Mouse (Mus musculus) adrenal gland (tissue): ENCODE results near the gene Gjc1.

ENCODE experiments used
- intact Hi-C: fragments of 180-260 bp; cut with DNase I; formaldehyde crosslinking; loops from one replicate; pipeline ENCODE4 v1.15.1; 2025

The Gjc1 gene

DNA sequence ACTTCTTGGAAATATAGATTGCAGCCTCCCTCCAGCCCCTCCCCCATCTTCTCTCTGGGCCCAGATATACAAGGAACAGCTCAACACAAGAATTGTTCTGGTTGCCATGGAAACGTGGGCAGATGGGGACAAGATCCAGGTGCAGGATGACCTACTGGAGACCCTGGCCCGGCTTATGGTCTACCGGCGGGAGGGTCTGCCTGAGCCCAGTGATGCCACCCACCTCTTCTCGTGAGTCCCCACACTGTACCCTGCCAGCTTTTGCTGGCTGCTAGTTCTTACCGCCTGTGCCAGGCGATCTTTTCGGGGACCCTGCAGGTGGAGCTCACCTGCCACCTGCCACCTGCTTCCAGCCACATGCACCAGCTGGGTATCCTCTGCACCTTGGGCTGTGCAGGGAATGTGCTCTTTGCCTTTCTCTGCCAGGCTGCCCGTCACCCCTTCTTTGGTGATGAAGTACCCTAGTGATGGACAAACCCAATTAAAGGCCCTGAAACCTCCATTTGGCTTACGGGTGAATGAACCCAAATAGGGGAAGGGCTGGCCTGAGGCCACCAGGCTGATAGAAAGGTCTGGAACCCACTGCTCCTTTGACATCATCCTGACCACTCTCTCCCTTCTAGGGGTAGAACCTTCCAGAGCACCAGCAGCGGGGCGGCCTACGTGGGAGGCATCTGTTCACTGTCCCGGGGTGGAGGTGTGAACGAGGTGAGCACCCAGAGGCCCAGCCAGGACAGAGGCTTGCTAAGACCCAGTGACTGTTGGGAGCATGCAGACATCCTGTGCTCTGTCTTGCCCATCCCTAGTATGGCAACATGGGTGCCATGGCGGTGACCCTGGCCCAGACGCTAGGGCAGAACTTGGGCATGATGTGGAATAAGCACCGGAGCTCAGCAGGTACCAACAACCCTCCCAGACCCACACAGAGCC is 46.5 kb downstream of the Gjc1 start:
- intact Hi-C loops = loop anchor here (5.0 to 10.0 kb wide), 3 partner anchors 36 to 282 kb away; no protein-coding TSS in a partner anchor

DNA sequence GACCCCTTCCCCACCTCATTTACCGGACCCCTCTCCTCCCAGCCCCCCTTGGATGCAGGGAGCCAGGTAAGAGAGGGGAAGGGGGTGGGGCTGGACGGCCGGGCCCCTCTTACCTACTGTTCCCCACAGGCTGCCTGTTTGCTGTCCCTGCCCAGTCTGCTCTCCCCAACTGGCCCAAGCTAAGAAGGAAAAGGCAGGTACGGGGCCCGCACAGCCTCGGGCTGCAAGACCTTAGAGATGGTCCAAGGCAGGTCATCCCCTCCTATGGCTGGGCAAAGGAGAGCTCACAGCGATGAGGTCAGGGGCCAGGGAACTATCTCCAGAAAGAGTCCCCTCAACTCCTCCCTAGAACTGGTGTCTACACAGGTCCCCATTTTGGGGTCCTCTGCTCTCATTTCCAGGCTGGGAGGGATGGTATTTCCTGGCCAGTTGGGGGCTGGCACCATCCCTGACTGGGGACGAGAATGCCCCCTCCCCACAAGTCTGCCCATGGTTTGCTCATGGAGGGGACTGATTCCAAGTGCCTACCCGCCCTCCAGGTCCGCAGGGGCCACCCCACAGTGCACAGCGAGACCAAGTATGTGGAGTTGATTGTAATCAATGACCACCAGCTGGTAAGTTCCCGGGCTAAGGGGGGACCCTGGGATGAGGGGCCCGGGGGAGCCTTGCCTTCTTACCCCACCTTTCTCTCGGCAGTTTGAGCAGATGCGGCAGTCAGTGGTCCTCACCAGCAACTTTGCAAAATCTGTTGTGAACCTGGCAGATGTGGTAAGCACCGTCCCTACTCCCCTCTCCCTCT is 47.4 kb downstream of the Gjc1 start:
- intact Hi-C loops = loop anchor here (5.0 to 10.0 kb wide), 3 partner anchors 35 to 283 kb away; no protein-coding TSS in a partner anchor

DNA sequence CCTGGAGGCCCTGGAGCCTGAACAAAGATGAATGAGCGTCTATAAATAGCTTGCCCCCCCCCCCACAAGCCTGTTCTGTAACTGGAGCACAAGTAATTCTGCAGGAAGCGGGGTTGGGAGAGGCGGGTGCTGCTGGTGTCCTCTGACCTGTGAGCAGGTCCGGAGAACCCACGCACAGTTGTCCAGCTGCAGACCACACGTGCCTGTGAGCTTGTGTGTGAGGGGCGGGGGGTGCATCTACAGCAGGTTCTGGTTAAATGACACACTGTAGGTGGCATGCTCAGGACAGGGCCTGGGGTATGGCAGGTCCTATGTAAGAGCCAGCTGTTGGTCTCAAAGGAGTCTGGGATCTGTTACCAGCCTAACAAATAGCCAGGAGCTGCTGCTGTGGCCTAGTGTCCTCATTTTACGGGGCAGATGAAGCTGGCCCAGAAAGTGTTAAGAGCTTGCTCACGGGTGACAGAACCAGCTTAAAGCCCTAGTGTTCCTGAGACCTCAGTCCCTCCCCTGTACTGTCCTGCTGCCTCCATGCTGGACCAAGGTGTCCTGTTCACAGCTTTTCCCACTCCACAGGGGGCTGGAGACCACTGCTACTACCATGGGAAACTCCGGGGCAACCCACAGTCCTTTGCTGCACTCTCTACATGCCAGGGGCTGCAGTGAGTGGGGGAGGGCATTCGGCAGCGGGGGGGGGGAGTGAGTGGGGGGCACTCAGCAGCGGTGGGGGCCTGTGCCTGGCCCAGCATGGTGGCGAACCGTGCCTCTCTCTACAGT is 48.7 kb downstream of the Gjc1 start:
- intact Hi-C loops = loop anchor here (5.0 to 10.0 kb wide), 3 partner anchors 34 to 284 kb away; no protein-coding TSS in a partner anchor

DNA sequence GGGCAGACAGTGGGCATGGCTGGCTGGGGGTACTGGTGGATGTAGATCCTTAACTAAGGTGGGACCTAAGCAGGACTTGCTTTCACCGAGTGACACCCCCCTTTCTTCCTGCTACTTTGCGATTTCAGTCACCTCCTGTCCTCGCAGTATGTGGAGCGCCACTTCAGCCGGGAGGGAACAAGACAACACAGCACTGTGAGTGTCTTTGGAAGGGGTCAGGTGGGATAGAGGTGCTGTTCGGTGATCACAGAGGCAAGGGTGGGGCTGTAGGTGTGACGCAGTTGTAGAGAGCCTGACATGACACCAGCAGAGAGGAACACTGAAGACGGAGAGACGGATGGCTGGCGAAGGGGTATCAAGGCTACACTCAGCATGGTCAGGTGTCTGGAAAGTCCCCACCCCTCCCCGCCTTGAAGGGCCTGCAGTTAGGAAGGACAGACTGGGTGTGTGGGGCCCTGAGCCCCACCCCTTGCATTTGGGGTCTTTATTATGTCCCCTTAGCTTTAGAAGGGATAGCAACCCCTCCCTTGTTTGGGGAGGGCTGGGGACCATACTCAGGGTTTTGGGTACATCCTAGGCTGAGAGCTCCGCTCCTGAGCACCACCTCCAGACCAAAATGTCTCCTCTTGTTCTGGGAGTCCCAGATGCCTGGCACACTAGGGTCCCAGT is 49.4 kb downstream of the Gjc1 start:
- intact Hi-C loops = loop anchor here (5.0 to 10.0 kb wide), 3 partner anchors 33 to 285 kb away; no protein-coding TSS in a partner anchor

DNA sequence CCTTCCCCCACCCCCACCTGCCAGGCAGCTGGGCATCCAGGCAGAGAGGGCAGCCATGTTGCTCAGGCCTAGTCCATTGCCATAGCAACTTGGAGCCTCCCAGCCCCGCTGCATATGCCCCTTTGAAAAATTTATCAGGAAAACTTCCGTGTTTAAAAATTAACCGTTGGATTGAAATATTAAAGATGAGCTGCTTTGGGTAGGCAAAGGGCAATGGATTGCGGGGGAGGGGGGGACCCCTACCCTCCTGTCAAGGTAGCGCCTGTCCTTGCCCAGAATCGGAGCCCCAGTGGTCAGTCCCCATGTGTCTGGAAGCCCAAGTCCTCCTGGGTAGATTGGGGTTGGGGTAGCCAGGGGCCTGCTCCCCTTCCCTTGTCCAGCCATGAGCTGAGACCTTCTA is 50.4 kb downstream of the Gjc1 start:
- intact Hi-C loops = no loop called here

DNA sequence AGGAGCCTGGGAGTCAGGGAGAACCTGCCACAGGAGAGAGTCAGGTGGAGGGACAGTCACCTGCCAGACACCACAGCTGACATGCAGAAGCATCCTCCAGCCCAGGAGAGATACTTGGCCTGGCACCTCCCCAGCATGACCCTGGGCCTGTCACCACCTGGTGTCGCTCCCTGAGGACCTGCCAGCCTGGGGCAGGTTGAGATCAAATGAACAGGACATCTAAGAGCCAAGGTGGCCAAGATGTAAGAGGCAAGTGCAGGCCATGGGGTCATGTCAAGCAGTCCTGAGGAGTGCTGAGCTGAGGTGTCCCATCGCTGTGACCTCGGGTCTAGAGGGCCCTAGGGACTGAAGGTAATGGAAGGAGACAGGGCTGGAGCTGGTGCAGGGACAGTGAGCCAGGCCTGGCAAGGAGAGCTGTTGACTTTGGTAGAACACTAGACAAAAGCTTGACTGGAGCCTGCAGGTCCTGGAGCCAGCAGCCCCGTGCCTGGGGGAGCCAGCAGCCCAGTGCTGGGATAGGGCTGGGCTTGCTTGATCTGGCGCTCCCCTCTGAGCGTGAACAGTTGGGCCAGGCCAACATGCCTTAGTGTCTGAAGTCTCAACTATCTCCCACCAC is 52.3 kb downstream of the Gjc1 start:
- intact Hi-C loops = no loop called here

DNA sequence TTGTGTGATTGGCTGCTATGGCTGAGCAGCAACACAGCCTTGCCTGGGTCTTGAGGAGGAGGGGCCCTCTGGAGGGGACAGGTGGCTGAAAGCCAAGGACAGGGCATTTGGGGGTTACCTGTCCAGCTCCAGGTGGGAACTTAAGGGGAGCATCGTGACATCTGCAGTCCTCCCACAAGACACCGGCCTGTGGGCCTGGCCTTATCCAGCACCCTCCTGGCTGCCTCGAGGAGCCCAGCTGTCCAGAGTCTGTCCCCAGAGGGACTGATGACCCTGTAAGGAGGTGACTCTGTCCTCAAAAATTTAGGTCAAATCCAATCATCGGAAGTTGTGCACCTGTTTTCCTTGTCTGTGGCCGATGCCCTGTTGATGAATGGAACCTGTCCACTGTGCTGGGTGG is 54.1 kb downstream of the Gjc1 start:
- intact Hi-C loops = no loop called here

DNA sequence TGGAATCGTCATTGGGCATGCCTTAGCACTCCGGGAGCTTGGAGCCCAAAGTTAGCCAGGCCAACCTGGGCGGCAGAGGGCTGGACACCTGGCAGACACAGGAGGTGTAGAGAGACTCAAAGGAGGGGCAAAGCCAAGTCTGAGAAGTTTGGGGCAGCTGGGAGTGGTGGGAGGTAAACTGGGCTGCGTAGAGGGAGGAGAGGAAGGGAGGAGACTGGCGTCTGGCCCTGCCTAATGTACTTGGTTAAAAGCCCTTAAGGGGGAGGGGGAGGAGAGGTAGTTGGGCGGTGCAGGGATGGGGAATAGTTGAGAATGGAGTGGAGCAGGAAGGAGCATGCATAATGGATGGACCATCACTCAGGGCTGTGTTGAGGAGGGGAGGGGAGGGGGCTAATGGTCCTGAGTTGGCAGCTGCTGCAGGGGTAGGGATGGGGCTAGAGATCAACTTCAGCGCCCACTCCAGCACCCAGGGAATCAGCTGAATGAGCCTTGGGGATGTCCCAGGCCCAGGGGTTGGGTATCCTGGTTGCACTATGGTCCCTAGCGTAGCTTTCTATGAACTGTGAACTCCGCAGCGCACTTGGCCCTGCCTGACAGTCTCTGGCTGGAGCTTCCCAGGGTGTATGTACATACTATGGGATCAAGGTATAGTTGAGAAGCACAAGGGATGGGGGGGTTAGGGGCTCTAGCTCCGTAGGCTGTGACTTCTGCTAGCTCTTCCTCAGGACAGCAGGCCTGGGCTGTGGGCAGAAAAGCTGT is 56.3 kb downstream of the Gjc1 start:
- intact Hi-C loops = no loop called here

DNA sequence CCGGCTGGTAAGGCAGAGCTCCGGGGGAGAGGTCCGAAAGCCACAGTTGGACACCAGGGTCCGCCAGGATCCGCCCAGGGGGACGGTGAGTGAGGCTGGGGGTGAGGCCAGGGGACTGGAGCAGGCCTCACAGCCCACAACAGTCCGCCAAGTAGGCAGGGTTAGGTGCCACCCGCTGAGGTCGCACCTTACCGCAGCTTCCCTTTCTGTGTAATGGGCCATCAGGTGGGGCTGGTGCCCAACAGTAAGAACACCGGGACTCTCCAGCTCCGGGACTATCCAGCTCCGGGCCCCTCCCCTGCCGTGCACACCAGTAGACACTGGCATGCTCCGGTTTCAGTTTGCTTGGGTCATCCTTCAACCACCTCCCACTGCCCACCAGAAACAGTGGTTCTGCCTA is 57.3 kb downstream of the Gjc1 start:
- intact Hi-C loops = no loop called here

DNA sequence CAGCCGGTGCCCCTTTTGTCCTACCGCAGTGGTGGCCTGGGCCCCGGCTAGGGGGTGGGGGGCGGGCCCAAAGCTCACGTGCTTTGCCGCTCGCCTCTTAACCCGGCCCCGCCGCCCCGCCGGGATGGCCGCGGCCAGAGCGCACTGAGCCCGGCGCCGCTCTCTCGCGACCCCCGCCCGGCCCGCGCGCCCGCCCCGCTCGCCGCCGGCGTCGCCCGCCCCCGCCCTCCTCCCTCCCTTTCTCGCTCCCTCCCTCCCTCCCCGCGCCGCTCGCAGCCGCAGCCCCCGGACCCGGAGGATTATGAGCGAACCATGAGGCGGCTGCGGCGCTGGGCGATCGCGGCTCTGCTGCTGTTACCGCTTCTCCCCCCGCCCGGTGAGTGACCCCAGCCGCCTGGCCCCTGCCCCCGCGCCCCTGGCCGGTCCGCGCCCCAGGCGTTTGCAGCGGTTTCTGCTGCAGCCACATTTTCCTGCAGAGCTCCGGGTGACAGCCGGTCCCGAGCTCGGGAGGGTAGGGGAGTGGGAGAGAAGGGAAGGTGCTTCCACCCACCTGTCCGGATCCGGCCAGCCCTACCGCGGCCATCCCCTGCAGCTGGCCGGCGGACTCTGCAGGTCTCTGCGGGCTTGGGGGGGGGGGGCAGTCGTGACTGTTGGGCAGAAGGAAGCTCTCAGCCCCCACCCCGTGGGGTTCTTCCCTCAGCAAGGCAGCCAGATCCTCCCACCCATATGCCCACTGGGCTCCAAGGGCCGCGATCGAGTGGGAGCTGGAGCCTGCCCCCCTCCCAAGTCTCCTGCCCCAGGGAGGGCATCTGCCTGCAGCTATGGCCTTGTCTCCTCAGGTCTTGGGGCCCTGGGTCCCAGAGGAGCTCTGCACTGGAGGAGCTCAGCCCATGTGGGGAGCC is 57.9 kb downstream of the Gjc1 start, which contains the start of gene Adam11:
Gene Adam11 (plus strand): TSS at position 131 of the 902 bp plus-strand sequence.
- intact Hi-C loops = no loop called here

DNA sequence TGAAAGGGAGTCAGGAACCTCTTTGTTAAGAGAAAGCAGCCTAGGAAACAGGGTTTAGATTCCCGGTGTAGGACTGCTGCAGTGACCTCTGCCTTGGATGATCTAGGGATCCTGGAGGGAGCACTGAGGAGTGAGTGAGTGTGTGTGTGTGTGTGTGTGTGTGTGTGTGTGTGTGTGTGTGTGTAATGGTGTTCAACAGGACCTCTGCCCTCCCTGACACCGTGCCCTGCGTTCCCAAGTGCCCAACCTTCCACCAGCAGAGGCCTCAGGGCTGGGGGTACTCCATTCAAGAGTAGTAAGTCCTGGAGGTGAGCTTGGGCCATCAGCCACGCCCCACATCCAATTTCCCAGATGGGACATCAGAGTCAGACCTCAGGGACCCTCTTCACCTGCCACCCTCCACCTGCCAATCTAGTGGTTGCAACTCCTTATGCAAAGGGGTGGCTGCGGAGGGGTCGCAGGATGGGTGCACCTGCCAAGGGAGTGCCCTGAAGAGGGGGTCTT is 58.6 kb downstream of the Gjc1 start:
- intact Hi-C loops = no loop called here

DNA sequence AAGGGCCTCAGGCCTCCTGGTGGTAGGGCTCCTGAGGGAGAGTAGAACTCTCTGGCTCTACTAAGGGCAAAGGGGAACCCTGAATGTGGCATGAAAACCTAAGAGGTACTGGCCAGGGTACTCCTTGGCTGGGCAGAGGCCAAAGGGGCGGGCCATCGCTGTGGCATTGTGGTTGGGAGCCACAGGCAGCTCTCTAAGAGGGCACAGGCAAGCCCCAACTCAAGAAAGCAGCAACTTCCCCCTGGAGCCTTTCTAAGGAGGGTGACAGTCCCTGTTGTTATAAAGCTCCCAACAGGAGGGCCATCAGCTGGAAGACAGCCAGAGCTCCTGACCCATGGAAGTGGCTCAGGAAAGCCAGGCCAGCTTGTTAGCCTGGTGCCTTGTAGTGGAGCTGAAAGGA is 60.5 kb downstream of the Gjc1 start:
- intact Hi-C loops = no loop called here

DNA sequence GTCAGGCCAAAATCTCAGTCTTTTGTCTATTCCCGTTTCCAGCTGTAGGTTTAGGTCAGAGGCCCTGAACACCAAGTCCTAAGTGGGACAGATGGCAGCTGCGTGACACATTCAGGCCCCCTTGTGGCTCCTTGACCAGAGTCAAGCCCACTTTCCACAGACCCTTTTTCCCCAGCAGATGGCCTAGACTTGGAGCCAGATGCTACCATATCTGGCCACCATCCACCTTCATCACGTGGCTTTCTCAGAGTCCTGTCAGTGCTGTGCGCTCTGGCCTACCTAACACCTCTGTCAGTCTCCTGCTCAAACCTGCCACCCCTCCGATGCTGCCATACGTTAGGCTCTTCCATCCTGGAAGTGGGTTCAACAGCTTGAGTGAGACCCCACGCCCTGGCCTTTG is 64.1 kb downstream of the Gjc1 start:
- intact Hi-C loops = no loop called here

DNA sequence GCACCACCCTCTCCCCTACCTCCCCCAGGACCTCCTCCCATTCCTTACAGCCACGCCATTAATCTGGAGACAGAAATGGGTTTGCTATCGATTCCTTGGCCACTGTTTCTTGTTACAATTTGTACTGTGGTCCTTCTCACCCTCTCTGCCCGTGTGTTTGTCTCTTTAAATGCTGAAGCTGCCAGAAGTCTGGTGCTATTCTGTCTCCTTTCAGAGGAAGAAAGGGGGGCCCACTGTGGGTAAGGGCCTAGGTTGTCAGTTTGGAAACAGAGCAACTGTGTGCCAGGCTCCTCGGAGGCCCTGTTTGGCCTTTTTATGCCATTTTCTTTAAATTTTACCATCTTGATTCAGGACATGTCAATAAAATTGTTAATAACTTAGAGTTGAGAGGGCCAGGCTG is 65.1 kb downstream of the Gjc1 start:
- intact Hi-C loops = no loop called here

DNA sequence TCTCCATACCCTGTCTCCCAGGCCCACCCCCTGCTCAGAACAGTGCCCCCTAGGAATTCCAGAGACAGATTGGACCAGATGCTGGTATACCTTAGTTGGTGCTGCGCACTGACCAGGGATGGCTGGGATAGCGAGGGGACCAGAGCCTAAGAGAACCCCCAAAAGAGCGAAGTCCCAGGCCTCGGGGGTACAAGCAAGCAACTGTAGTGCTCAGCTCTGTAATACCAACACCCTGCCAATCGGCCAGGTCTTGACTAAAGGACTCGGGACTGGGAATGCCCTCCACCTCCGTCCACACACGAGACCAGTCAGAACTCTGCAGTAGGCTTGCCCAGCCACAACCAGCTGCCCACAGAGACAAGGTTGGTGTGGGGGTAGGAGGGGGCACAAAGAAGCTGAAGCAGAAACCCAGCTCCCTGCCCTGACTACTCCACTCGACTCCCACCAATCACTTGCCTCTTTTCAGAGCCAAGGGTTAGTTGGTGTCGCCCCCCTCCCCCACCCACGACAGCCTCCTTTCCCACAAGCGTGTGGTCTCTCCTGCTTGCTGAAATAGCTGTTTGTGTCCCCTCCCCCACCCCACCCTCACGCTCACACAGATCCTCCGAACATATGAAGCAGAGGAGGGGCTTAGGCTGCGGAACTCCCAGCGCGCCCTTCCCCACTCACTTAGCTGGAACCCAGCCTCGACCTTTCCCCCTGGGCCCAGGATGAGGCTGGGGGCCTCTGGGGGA is 65.7 kb downstream of the Gjc1 start:
- intact Hi-C loops = no loop called here

DNA sequence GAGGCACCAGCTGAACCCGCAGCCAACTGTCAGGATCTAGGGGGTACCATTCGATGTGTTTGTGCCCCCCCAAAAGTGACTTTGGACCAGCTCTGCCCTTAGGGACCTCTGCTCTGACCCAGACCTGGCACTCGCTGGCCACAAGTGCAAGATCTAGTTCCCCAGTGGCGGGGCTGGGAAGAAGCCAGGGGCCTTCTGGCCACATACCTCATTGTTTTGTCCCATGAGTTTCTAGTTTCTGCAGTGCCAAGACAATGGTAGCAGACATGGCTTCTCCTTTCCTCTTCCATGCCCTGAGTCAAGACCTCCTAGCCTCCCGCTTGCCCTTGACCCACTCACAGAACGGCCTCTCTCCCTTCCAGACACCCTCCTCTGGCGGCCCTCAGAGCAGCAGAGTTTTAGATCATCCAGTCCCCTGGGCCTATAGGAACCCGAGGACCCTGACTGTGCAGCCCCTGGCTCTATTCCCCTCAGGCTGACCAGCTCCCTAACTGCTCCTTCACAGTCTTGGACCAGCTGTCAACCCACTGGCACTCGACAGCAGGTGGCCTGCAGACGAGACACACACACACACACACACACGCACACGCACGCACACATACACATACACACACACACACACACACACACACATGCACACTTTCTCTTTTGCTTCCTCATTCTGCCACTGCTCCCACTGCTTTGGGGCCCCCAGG is 66.5 kb downstream of the Gjc1 start:
- intact Hi-C loops = no loop called here

DNA sequence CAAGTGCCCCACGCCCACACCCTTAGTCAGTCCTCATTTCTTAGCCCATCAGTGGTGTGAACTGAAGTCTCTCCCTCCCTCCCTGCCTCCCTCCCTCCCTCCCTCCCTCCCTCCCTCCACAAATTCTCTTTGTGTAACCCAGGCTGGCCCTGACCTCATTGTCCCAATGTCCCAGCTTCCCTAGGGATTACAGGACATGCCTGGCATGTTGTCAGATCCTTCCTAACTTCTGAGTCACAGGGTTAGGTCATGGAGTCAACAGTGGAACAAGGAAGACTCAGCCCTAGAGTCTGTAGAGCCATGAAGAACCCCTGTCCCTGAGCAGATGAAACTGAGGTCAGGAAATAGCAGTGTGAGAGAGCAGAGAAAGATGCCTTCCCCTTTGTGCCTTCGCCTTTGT is 69.8 kb downstream of the Gjc1 start:
- intact Hi-C loops = no loop called here
